Mouse (Mus musculus) urinary bladder, adult 2 months (tissue): ENCODE data around the gene Mpdu1. TPM values are rescaled to one million over a fixed set of nuclear protein-coding genes. Genes with fewer than 3 reads are reported as not detected.
A peak's percentile ranks its signal among the peaks of the same experiment; 100 is the strongest.
"Not testable (repeated sequence)": the region's sequence is repeated elsewhere in the genome, so short reads cannot be mapped to it uniquely, and the experiment has no call there.

Source experiments
- DNase-seq: peaks from one replicate; pipeline ENCODE4 v3.0.0; 2022; ENCODE audit warnings: low spot score
- polyA plus RNA-seq: library from polyadenylated mRNA; depleted of rRNA; stranded (reverse); fragments of >200 nt; gene quantifications from 2 replicates; pipeline ENCODE4 v1.2.3, GENCODE M21; 2012

Gene Mpdu1
- polyA plus RNA-seq, 1 experiment = 86.7 TPM

- DNase-seq = no peak
These were observed 3.1 kb upstream of the Mpdu1 start for GRCm38 (mm10) chr11:69665457-69665960.

- DNase-seq = no peak
These were observed 2.4 kb upstream of the Mpdu1 start for GRCm38 (mm10) chr11:69664841-69665240.

GRCm38 (mm10) chr11:69663795-69664194 lies 1.4 kb upstream of the Mpdu1 start:
- no peak for DNase-seq

- DNase-seq = no peak
These were observed 677 bp upstream of the Mpdu1 start for GRCm38 (mm10) chr11:69662967-69663671.

- no peak for DNase-seq
These were observed 1.1 kb downstream of the Mpdu1 start for GRCm38 (mm10) chr11:69661221-69661881.

- no peak for DNase-seq
These were observed 5.0 kb downstream of the Mpdu1 start for GRCm38 (mm10) chr11:69657462-69657881.

- no peak for DNase-seq
These were observed 5.6 kb downstream of the Mpdu1 start for GRCm38 (mm10) chr11:69656617-69657461.

GRCm38 (mm10) chr11:69656065-69656455 lies 6.4 kb downstream of the Mpdu1 start:
- DNase-seq = peak; percentile 62

GRCm38 (mm10) chr11:69655264-69656064 lies 7.0 kb downstream of the Mpdu1 start, which contains the start of gene Sox15:
Gene Sox15, plus strand, starts transcription at chr11:69655314.
- peak; percentile 69 for DNase-seq

- DNase-seq = no peak
These were observed 7.7 kb downstream of the Mpdu1 start for GRCm38 (mm10) chr11:69654760-69655159.

- no peak for DNase-seq
These were observed 9.0 kb downstream of the Mpdu1 start for GRCm38 (mm10) chr11:69653399-69653798.

GRCm38 (mm10) chr11:69645860-69646259 lies 16.6 kb downstream of the Mpdu1 start:
- no peak for DNase-seq

- DNase-seq = no peak
These were observed 27.0 kb downstream of the Mpdu1 start for GRCm38 (mm10) chr11:69635471-69635870.

- no peak for DNase-seq
These were observed 29.1 kb downstream of the Mpdu1 start for GRCm38 (mm10) chr11:69633128-69633866.

- peak; percentile 100 for DNase-seq
These were observed 30.0 kb downstream of the Mpdu1 start, which contains the start of gene Fxr2 for GRCm38 (mm10) chr11:69632284-69633089. Gene Fxr2, plus strand, starts transcription at chr11:69632990.

- no peak for DNase-seq
These were observed 32.6 kb downstream of the Mpdu1 start for GRCm38 (mm10) chr11:69629802-69630201.

GRCm38 (mm10) chr11:69628286-69628685 lies 34.2 kb downstream of the Mpdu1 start:
- peak; percentile 55 for DNase-seq

GRCm38 (mm10) chr11:69624339-69624738 lies 38.1 kb downstream of the Mpdu1 start:
- DNase-seq = not testable (repeated sequence)

- DNase-seq = no peak
These were observed 39.4 kb downstream of the Mpdu1 start for GRCm38 (mm10) chr11:69623006-69623405.

GRCm38 (mm10) chr11:69622406-69622805 lies 40.0 kb downstream of the Mpdu1 start:
- no peak for DNase-seq
